Mouse (Mus musculus) spleen, postnatal 4 days (tissue): ENCODE data around the gene Fam222a.
A peak's percentile ranks its signal among the peaks of the same experiment; 100 is the strongest.

Source experiments
- DNase-seq, 2 experiments: peaks; one replicate each; pipeline ENCODE4 v3.0.0; 2022; ENCODE audit warnings: low spot score in 2 of 2

Fam222a gene

GRCm38 (mm10) chr5:114567565-114568197 is at the start of gene Fam222a:
Gene Fam222a, plus strand, starts transcription at chr5:114568016.
- peak; percentile 46 to 79 for DNase-seq

- DNase-seq, result no peak
These were observed 39.5 kb upstream of the Fam222a start for GRCm38 (mm10) chr5:114528355-114528754.

- no peak for DNase-seq
These were observed 37.5 kb upstream of the Fam222a start for GRCm38 (mm10) chr5:114530337-114530736.

GRCm38 (mm10) chr5:114532055-114532454 is 35.8 kb upstream of the Fam222a start:
- no peak for DNase-seq

- DNase-seq, result no peak
These were observed 30.4 kb upstream of the Fam222a start for GRCm38 (mm10) chr5:114537308-114538020.

GRCm38 (mm10) chr5:114538021-114538405 is 29.8 kb upstream of the Fam222a start:
- DNase-seq, result no peak

GRCm38 (mm10) chr5:114538752-114539151 is 29.1 kb upstream of the Fam222a start:
- no peak for DNase-seq

- no peak for DNase-seq
These were observed 28.1 kb upstream of the Fam222a start for GRCm38 (mm10) chr5:114539766-114540165.

- DNase-seq, result no peak
These were observed 26.0 kb upstream of the Fam222a start for GRCm38 (mm10) chr5:114541656-114542445.

- DNase-seq, result no peak
These were observed 24.2 kb upstream of the Fam222a start for GRCm38 (mm10) chr5:114543656-114544055.

GRCm38 (mm10) chr5:114544205-114544604 is 23.6 kb upstream of the Fam222a start:
- DNase-seq, result no peak

- no peak for DNase-seq
These were observed 22.7 kb upstream of the Fam222a start for GRCm38 (mm10) chr5:114545076-114545475.

GRCm38 (mm10) chr5:114548976-114549375 is 18.8 kb upstream of the Fam222a start:
- no peak for DNase-seq

GRCm38 (mm10) chr5:114549770-114550169 is 18.0 kb upstream of the Fam222a start:
- no peak for DNase-seq

GRCm38 (mm10) chr5:114550431-114550830 is 17.4 kb upstream of the Fam222a start:
- no peak for DNase-seq

- DNase-seq, result no peak
These were observed 16.8 kb upstream of the Fam222a start for GRCm38 (mm10) chr5:114550886-114551492.

- DNase-seq, result no peak
These were observed 15.2 kb upstream of the Fam222a start for GRCm38 (mm10) chr5:114552507-114553208.

- DNase-seq, result no peak
These were observed 14.1 kb upstream of the Fam222a start for GRCm38 (mm10) chr5:114553706-114554105.

GRCm38 (mm10) chr5:114555424-114555823 is 12.4 kb upstream of the Fam222a start:
- no peak for DNase-seq

GRCm38 (mm10) chr5:114556109-114556508 is 11.7 kb upstream of the Fam222a start:
- no peak for DNase-seq
